Mouse (Mus musculus) liver, adult 2 months (tissue): ENCODE results near the gene Zfp607a.

ENCODE experiments used
- CTCF ChIP-seq: fragments of 200-500 bp; IDR thresholded peaks from 2 replicates; pipeline ENCODE4 v1.5.1; 2011; ENCODE audit warnings: low read depth, low read length, control low read depth
- POLR2A ChIP-seq: fragments of 200-500 bp; IDR thresholded peaks from 2 replicates; pipeline ENCODE4 v1.6.1; 2011; ENCODE audit warnings: low read length, control low read depth; ENCODE audit not compliant: insufficient read depth; ENCODE audit errors: extremely low read depth

GRCm38 (mm10) chr7:27928818-27929695, 71.7 kb downstream of the Zfp607a start, which contains the start of gene Zfp974:
- TF ChIP-seq CTCF: no peak
- TF ChIP-seq POLR2A: no peak
